Mouse (Mus musculus): Measurements from ENCODE around the gene Noxo1.
"Not testable (repeated sequence)": the region's sequence is repeated elsewhere in the genome, so short reads cannot be mapped to it uniquely, and the experiment has no call there.

Noxo1 gene

GRCm38 (mm10) chr17:24677500-24678080 lies 18.4 kb upstream of the Noxo1 start:
- DNase-seq (ENCODE audit: low spot score), result no peak

- DNase-seq (ENCODE audit: low spot score), result no peak
These were observed 9.5 kb upstream of the Noxo1 start for GRCm38 (mm10) chr17:24686514-24686913.

GRCm38 (mm10) chr17:24687146-24687595 lies 8.9 kb upstream of the Noxo1 start:
- no peak for DNase-seq (ENCODE audit: low spot score)

- no peak for DNase-seq (ENCODE audit: low spot score)
These were observed 8.4 kb upstream of the Noxo1 start for GRCm38 (mm10) chr17:24687599-24687998.

- DNase-seq (ENCODE audit: low spot score), result no peak
These were observed 6.6 kb upstream of the Noxo1 start, which contains the start of gene Syngr3 for GRCm38 (mm10) chr17:24689251-24690081. Gene Syngr3 (minus strand): TSS chr17:24689955.

- no peak for DNase-seq (ENCODE audit: low spot score)
These were observed 3.6 kb upstream of the Noxo1 start for GRCm38 (mm10) chr17:24692385-24692784.

GRCm38 (mm10) chr17:24695326-24696010 lies 566 bp upstream of the Noxo1 start:
- peak; percentile 63 for DNase-seq (ENCODE audit: low spot score)

- no peak for DNase-seq (ENCODE audit: low spot score)
These were observed 2.0 kb downstream of the Noxo1 start for GRCm38 (mm10) chr17:24697985-24698384.

GRCm38 (mm10) chr17:24698715-24699114 lies 2.7 kb downstream of the Noxo1 start:
- DNase-seq (ENCODE audit: low spot score), result no peak

GRCm38 (mm10) chr17:24699473-24699872 lies 3.4 kb downstream of the Noxo1 start:
- DNase-seq (ENCODE audit: low spot score), result no peak

GRCm38 (mm10) chr17:24701251-24701650 lies 5.2 kb downstream of the Noxo1 start:
- DNase-seq (ENCODE audit: low spot score), result no peak

- no peak for DNase-seq (ENCODE audit: low spot score)
These were observed 9.8 kb downstream of the Noxo1 start for GRCm38 (mm10) chr17:24705821-24706220.

- peak; percentile 96 for DNase-seq (ENCODE audit: low spot score)
These were observed 11.2 kb downstream of the Noxo1 start, which contains the start of gene Tbl3 for GRCm38 (mm10) chr17:24706982-24707800. Gene Tbl3 (minus strand): TSS chr17:24707660.

- DNase-seq (ENCODE audit: low spot score), result no peak
These were observed 11.9 kb downstream of the Noxo1 start for GRCm38 (mm10) chr17:24707801-24708425.

GRCm38 (mm10) chr17:24708646-24709045 lies 12.6 kb downstream of the Noxo1 start:
- peak; percentile 62 for DNase-seq (ENCODE audit: low spot score)

GRCm38 (mm10) chr17:24715556-24715955 lies 19.5 kb downstream of the Noxo1 start:
- no peak for DNase-seq (ENCODE audit: low spot score)

- no peak for DNase-seq (ENCODE audit: low spot score)
These were observed 20.2 kb downstream of the Noxo1 start for GRCm38 (mm10) chr17:24716166-24716682.

GRCm38 (mm10) chr17:24717943-24718342 lies 21.9 kb downstream of the Noxo1 start, which contains the start of the genes Rnf151 and Rps2:
Gene Rnf151 (minus strand): TSS chr17:24718063.
Gene Rps2 (plus strand): TSS chr17:24718116.
- DNase-seq (ENCODE audit: low spot score), result no peak

- not testable (repeated sequence) for DNase-seq (ENCODE audit: low spot score)
These were observed 22.9 kb downstream of the Noxo1 start for GRCm38 (mm10) chr17:24718938-24719337.

GRCm38 (mm10) chr17:24719494-24720222 lies 23.6 kb downstream of the Noxo1 start:
- peak; percentile 99 for DNase-seq (ENCODE audit: low spot score)

All from adipocyte (in vitro differentiated cells).